Mouse (Mus musculus) cerebellum, postnatal 4 days (tissue): ENCODE data around the gene Gpi1.
"Not testable (repeated sequence)": the region's sequence is repeated elsewhere in the genome, so short reads cannot be mapped to it uniquely, and the experiment has no call there.

Experiments
- DNase-seq, 2 experiments: peaks; one replicate each; pipeline ENCODE4 v3.0.0; 2022; ENCODE audit warnings: low spot score in 2 of 2, mixed read lengths in 1 of 2

The Gpi1 gene

GRCm38 (mm10) chr7:34229691-34230111 lies 435 bp downstream of the Gpi1 start:
- DNase-seq, result peak; percentile 34 to 47

- DNase-seq, result no peak
Measured at GRCm38 (mm10) chr7:34229153-34229552, 983 bp downstream of the Gpi1 start.

GRCm38 (mm10) chr7:34228641-34229040 lies 1.5 kb downstream of the Gpi1 start:
- no peak for DNase-seq

GRCm38 (mm10) chr7:34226846-34227245 lies 3.3 kb downstream of the Gpi1 start:
- no peak for DNase-seq

- DNase-seq, result no peak
Measured at GRCm38 (mm10) chr7:34226086-34226485, 4.0 kb downstream of the Gpi1 start.

GRCm38 (mm10) chr7:34224308-34224707 lies 5.8 kb downstream of the Gpi1 start:
- DNase-seq, result no peak

- DNase-seq, result no peak
Measured at GRCm38 (mm10) chr7:34222340-34222739, 7.8 kb downstream of the Gpi1 start.

- DNase-seq, result no peak
Measured at GRCm38 (mm10) chr7:34221594-34222250, 8.4 kb downstream of the Gpi1 start.

- no peak for DNase-seq
Measured at GRCm38 (mm10) chr7:34218496-34218895, 11.6 kb downstream of the Gpi1 start.

- DNase-seq, result no peak
Measured at GRCm38 (mm10) chr7:34216474-34216873, 13.7 kb downstream of the Gpi1 start.

- DNase-seq, result no peak
Measured at GRCm38 (mm10) chr7:34215481-34215880, 14.7 kb downstream of the Gpi1 start.

- DNase-seq, result no peak
Measured at GRCm38 (mm10) chr7:34214644-34215043, 15.5 kb downstream of the Gpi1 start.

GRCm38 (mm10) chr7:34213281-34213680 lies 16.9 kb downstream of the Gpi1 start:
- DNase-seq, result no peak

GRCm38 (mm10) chr7:34208027-34208745 lies 21.9 kb downstream of the Gpi1 start:
- no peak for DNase-seq

GRCm38 (mm10) chr7:34206331-34206730 lies 23.8 kb downstream of the Gpi1 start:
- no peak for DNase-seq

- DNase-seq, result not testable (repeated sequence)
Measured at GRCm38 (mm10) chr7:34202147-34202546, 28.0 kb downstream of the Gpi1 start.

GRCm38 (mm10) chr7:34200829-34201228 lies 29.3 kb downstream of the Gpi1 start:
- no peak for DNase-seq

- DNase-seq, result no peak
Measured at GRCm38 (mm10) chr7:34198346-34198745, 31.8 kb downstream of the Gpi1 start.

GRCm38 (mm10) chr7:34196132-34197128 lies 33.7 kb downstream of the Gpi1 start, which contains the start of gene Pdcd2l:
Pdcd2l (minus strand) TSS chr7:34196661.
- peak; percentile 94 to 96 for DNase-seq

GRCm38 (mm10) chr7:34195632-34196031 lies 34.5 kb downstream of the Gpi1 start:
- DNase-seq, result no peak

- no peak for DNase-seq
Measured at GRCm38 (mm10) chr7:34192825-34193224, 37.3 kb downstream of the Gpi1 start.
